Mouse (Mus musculus) gastrocnemius, postnatal 10 days (tissue): Measurements from ENCODE around the gene Spock1. TPM values are rescaled to one million over a fixed set of nuclear protein-coding genes. Genes with fewer than 3 reads are reported as not detected.
"Not testable (repeated sequence)": the region's sequence is repeated elsewhere in the genome, so short reads cannot be mapped to it uniquely, and the experiment has no call there.

Experiments used
- DNase-seq: peaks from one replicate; pipeline ENCODE4 v3.0.0; 2021; ENCODE audit warnings: mixed read lengths
- total RNA-seq, 2 experiments: library from RNA; stranded (reverse); gene quantifications; 2 replicates each; pipeline ENCODE4 v1.2.3; 2021

The Spock1 gene
- total RNA-seq, 2 experiments from 2014 or later: 0.84 to 0.85 TPM

GRCm38 (mm10) chr13:57589338-57589914 lies 318.7 kb downstream of the Spock1 start:
- DNase-seq: not testable (repeated sequence)

GRCm38 (mm10) chr13:57588558-57589273 lies 319.4 kb downstream of the Spock1 start:
- no peak for DNase-seq

- peak; percentile 8 for DNase-seq
Observed at GRCm38 (mm10) chr13:57585131-57585530, 323.0 kb downstream of the Spock1 start.

GRCm38 (mm10) chr13:57582314-57582976 lies 325.7 kb downstream of the Spock1 start:
- no peak for DNase-seq

GRCm38 (mm10) chr13:57577541-57578244 lies 330.4 kb downstream of the Spock1 start:
- DNase-seq: no peak

- DNase-seq: no peak
Observed at GRCm38 (mm10) chr13:57573501-57573900, 334.6 kb downstream of the Spock1 start.

- DNase-seq: no peak
Observed at GRCm38 (mm10) chr13:57568404-57568803, 339.7 kb downstream of the Spock1 start.

- DNase-seq: no peak
Observed at GRCm38 (mm10) chr13:57555186-57555585, 352.9 kb downstream of the Spock1 start.

- no peak for DNase-seq
Observed at GRCm38 (mm10) chr13:57549743-57550142, 358.4 kb downstream of the Spock1 start.

GRCm38 (mm10) chr13:57536988-57537547 lies 371.1 kb downstream of the Spock1 start:
- no peak for DNase-seq

- DNase-seq: no peak
Observed at GRCm38 (mm10) chr13:57534325-57534724, 373.8 kb downstream of the Spock1 start.

- DNase-seq: no peak
Observed at GRCm38 (mm10) chr13:57525946-57526345, 382.2 kb downstream of the Spock1 start.

GRCm38 (mm10) chr13:57524546-57524945 lies 383.6 kb downstream of the Spock1 start:
- no peak for DNase-seq

- no peak for DNase-seq
Observed at GRCm38 (mm10) chr13:57523366-57523765, 384.8 kb downstream of the Spock1 start.

GRCm38 (mm10) chr13:57522319-57522718 lies 385.8 kb downstream of the Spock1 start:
- DNase-seq: no peak

- no peak for DNase-seq
Observed at GRCm38 (mm10) chr13:57521152-57521551, 387.0 kb downstream of the Spock1 start.

GRCm38 (mm10) chr13:57519790-57520189 lies 388.3 kb downstream of the Spock1 start:
- DNase-seq: no peak

- DNase-seq: no peak
Observed at GRCm38 (mm10) chr13:57515737-57516136, 392.4 kb downstream of the Spock1 start.

GRCm38 (mm10) chr13:57501552-57501951 lies 406.6 kb downstream of the Spock1 start:
- DNase-seq: no peak

GRCm38 (mm10) chr13:57496778-57497177 lies 411.4 kb downstream of the Spock1 start:
- no peak for DNase-seq

GRCm38 (mm10) chr13:57494838-57495237 lies 413.3 kb downstream of the Spock1 start:
- DNase-seq: no peak

GRCm38 (mm10) chr13:57488926-57489325 lies 419.2 kb downstream of the Spock1 start:
- no peak for DNase-seq
